Mouse (Mus musculus) heart, adult 2 months (tissue): Measurements from ENCODE around the gene Itsn2.

ENCODE experiments used
- CTCF ChIP-seq: fragments of 200-600 bp; IDR thresholded peaks from 2 replicates; pipeline ENCODE4 v1.8.1; 2022; ENCODE audit warnings: antibody characterized with exemption, mild to moderate bottlenecking, moderate library complexity
- EP300 ChIP-seq: fragments of 200-500 bp; IDR thresholded peaks from 2 replicates; pipeline ENCODE4 v1.6.1; 2011; ENCODE audit warnings: low read depth, low read length, control low read depth; ENCODE audit not compliant: insufficient read depth
- POLR2A ChIP-seq: fragments of 200-500 bp; IDR thresholded peaks from 2 replicates; pipeline ENCODE4 v1.6.1; 2011; ENCODE audit warnings: mild to moderate bottlenecking, low read depth, low read length, control low read depth; ENCODE audit not compliant: insufficient read depth

- TF ChIP-seq CTCF (no peak), POLR2A (no peak), EP300 (no peak)
Measured at GRCm38 (mm10) chr12:4556891-4557290, 35.5 kb upstream of the Itsn2 start.
